Mouse (Mus musculus): ENCODE data around the gene Noto.

DNA sequence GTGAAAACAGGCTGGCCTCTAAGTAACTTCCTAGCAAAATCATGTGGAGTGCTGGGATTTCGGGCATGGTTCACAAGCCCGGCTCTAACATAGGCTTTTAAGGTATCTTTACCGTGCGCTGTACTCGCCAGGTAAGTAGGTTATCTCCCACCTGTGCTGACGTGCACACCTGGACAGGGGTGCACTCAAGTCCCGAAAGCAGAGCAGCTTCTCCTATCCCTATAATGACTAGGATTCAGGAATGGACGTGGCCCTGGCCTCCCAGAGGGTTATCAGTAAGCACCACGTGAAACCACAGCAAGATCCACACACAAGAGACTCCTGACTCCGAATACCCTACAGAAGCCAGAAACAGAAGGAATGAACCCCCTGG, 42.1 kb upstream of the Noto start:
- TF ChIP-seq SMC3 (IDR thresholded peaks at IDR 0.05; ENCODE audit: low read depth, low read length) (no peak), CTCF (IDR thresholded peaks at IDR 0.05 in 2 of 3, conservative IDR thresholded peaks at IDR 0.05 in 1 of 3; ENCODE audit: control insufficient read depth in 1 of 3, insufficient read depth in 1 of 3, low read depth in 2 of 3, low read length in 3 of 3, poor library complexity in 1 of 3, severe bottlenecking in 1 of 3) (no peak), GABPA (IDR thresholded peaks at IDR 0.05; ENCODE audit: low read depth, low read length) (no peak), NRF1 (IDR thresholded peaks at IDR 0.05; ENCODE audit: insufficient read depth, low read depth, low read length, poor library complexity, severe bottlenecking) (no peak), HCFC1 (IDR thresholded peaks at IDR 0.05; ENCODE audit: low read depth, low read length) (no peak), BHLHE40 (IDR thresholded peaks at IDR 0.05; ENCODE audit: borderline replicate concordance, low read depth, low read length) (no peak), KAT2A (conservative IDR thresholded peaks at IDR 0.05; ENCODE audit: low read depth, low read length) (no peak), ZKSCAN1 (IDR thresholded peaks at IDR 0.05; ENCODE audit: low read depth, low read length) (no peak), EP300 (IDR thresholded peaks at IDR 0.05; ENCODE audit: low read depth in 1 of 2, low read length in 2 of 2) (no peak), MAFK (IDR thresholded peaks at IDR 0.05; ENCODE audit: borderline replicate concordance, low read depth, low read length) (no peak)
